Mouse (Mus musculus): Measurements from ENCODE around the gene Gm5934. TPM values are rescaled to one million over a fixed set of nuclear protein-coding genes. Genes with fewer than 3 reads are reported as not detected.
"Not testable (repeated sequence)": the region's sequence is repeated elsewhere in the genome, so short reads cannot be mapped to it uniquely, and the experiment has no call there.

Gm5934 gene
- not detected in 2 replicates for polyA plus RNA-seq (2015; fragmentation: Nextera tagmentation; extraction: Ambion mirVana)

DNA sequence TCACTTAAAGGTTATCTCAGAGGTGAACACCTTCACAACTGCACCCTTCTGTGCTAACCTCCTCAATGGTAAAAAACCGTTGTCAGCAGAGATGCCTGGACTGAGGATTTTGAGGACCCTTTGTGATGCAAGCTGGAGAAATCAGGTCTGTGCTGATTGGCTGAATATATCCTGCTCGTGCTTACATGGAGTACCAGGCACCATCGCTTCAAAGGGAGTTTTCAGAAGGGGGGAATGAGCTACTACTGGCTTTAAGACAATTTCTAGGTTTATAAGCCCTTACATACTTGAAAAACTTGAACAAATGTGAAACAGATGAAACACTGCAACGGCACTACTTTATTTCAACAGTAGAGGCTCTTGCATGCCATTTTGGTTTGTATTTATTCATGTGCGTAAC, at the start of gene Gm5934:
Gm5934 (minus strand) TSS at position 101 of the 400 bp plus-strand sequence.
- not testable (repeated sequence) for H3K4me2 ChIP-seq (replicated peaks; ENCODE audit: low read depth); H3K9ac ChIP-seq (ENCODE audit: low read depth, low read length); H3K27me3 ChIP-seq (replicated peaks; ENCODE audit: control insufficient read depth, insufficient read depth, low read length); H3K4me3 ChIP-seq (ENCODE audit: low read depth, low read length); H3K4me1 ChIP-seq (replicated peaks; ENCODE audit: control insufficient read depth, insufficient read depth, low read length); H3K36me3 ChIP-seq (ENCODE audit: control insufficient read depth, insufficient read depth); ATAC-seq; H3K9me3 ChIP-seq (ENCODE audit: control insufficient read depth); H3K27ac ChIP-seq (ENCODE audit: low read depth, low read length)
- WGBS: 74% methylated on average over 5 of the region's 5 CpGs

Other genes starting within 250 kb of the Gm5934 start
- gene Gm4297, start 74.1 kb upstream of the Gm5934 start, polyA plus RNA-seq (2015; fragmentation: Nextera tagmentation; extraction: Ambion mirVana): not detected in 2 replicates

All from intestine, postnatal 0 days (tissue).